Mouse (Mus musculus) intestine, embryonic 15.5 days (tissue): ENCODE data around the gene Srp72. TPM values are rescaled to one million over a fixed set of nuclear protein-coding genes. Genes with fewer than 3 reads are reported as not detected.

Experiments used
- ATAC-seq: fragments of 200-750 bp; cut with Nextera tagmentation; 2 replicates; pipeline ENCODE4 v1.8.0; 2017; ENCODE audit warnings: moderate TSS enrichment, moderate library complexity
- H3K27ac ChIP-seq: fragments of 300-500 bp; sonication (generic); 2 replicates; pipeline ENCODE4 v1.5.1; 2015; ENCODE audit warnings: mild to moderate bottlenecking, inconsistent platforms
- H3K27me3 ChIP-seq: fragments of 300-500 bp; sonication (generic); replicated peaks from 2 replicates; pipeline ENCODE4 v1.6.1; 2015; ENCODE audit warnings: inconsistent platforms
- H3K36me3 ChIP-seq: fragments of 300-500 bp; sonication (generic); 2 replicates; pipeline ENCODE4 v1.6.1; 2015; ENCODE audit warnings: inconsistent platforms
- H3K4me1 ChIP-seq: fragments of 300-500 bp; sonication (generic); replicated peaks from 2 replicates; pipeline ENCODE4 v1.6.1; 2015; ENCODE audit warnings: inconsistent platforms
- H3K4me2 ChIP-seq: fragments of 300-500 bp; sonication (generic); replicated peaks from 2 replicates; pipeline ENCODE4 v1.6.1; 2015; ENCODE audit warnings: mild to moderate bottlenecking, inconsistent platforms
- H3K4me3 ChIP-seq: fragments of 300-500 bp; sonication (generic); replicated peaks from 2 replicates; pipeline ENCODE4 v1.5.1; 2015; ENCODE audit warnings: inconsistent platforms
- H3K9ac ChIP-seq: fragments of 300-500 bp; sonication (generic); 2 replicates; pipeline ENCODE4 v1.6.1; 2015; ENCODE audit warnings: inconsistent platforms
- H3K9me3 ChIP-seq: fragments of 300-500 bp; sonication (generic); 2 replicates; pipeline ENCODE4 v1.6.1; 2016; ENCODE audit warnings: inconsistent platforms
- WGBS: fragments of 180-500 bp; shearing (Covaris S2); methylation state at CpG from one replicate; pipeline ENCODE4 v1.1.7; 2015; 5-methylcytosine and 5-hydroxymethylcytosine counted together
- polyA plus RNA-seq: library from polyadenylated mRNA; unstranded; fragments of >200 nt; fragmentation: Nextera tagmentation; extraction: Ambion mirVana; gene quantifications from 2 replicates; pipeline ENCODE4 v1.2.1, GENCODE M21; 2015

Gene Srp72
- polyA plus RNA-seq, 1 experiment from 2014 or later, result 79.6 TPM

DNA sequence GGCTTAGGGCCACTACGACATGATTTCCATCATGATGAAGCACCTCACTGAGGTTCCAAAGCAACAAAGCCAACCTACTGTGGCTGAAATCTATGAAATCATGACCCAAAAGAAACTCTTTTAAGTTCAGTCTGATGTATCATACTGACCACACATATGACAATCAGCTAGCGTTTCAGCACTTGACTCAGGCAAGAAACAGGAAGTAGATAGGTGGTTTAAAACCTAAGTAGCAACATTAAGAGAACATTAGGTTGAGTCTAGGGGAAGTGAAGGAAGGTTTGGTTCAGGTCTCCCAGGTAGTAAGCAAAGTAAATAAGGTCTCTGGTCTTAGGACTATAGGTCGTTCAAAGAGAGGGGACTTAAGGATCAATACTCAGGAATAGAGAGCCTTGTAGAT lies 995 bp upstream of the Srp72 start:
- 0 out of 2 replicates have a peak, but pooled peaks cover 4% of the 10 kb centered on the region for H3K36me3 ChIP-seq
- peak overlapping the region; percentile 94; the same call in 1 of the 2 replicates for H3K4me3 ChIP-seq
- no peak overlapping the region for H3K27ac ChIP-seq
- 52% methylated on average over 3 of the region's 3 CpGs for WGBS
- H3K9ac ChIP-seq, result no peak overlapping the region; the same call in 1 of the 2 replicates
- no peaks in the 10 kb centered on the region for H3K9me3 ChIP-seq
- no peak for ATAC-seq
- peak overlapping the region; percentile 61 for H3K4me2 ChIP-seq
- no peaks in the 10 kb centered on the region for H3K27me3 ChIP-seq
- peaks cover 5% of the 10 kb centered on the region; the same call in 1 of the 2 replicates for H3K4me1 ChIP-seq

DNA sequence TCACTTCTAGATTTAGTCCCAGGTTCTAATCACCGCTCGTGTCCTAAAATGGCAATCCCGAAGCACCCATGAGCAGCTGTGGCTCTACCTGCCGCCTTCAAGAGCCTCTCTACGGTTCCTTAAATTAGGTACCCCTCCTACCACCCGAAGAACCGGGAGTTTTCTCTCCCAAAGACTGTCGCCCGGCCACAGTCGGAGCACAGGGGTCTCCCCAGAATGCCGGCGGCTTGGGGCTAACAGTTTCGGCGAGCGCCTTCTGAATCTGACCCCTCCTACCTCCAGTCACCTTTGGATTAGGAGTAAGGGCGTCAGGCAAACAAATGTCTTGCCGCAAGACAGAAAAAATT lies 303 bp upstream of the Srp72 start:
- H3K36me3 ChIP-seq, result peaks cover 1% of the 10 kb centered on the region
- H3K4me1 ChIP-seq, result peaks cover 5% of the 10 kb centered on the region; the same call in 1 of the 2 replicates
- H3K4me2 ChIP-seq, result peak overlapping the region; percentile 61
- peak overlapping the region; percentile 50 for H3K9ac ChIP-seq
- H3K4me3 ChIP-seq, result peak overlapping the region; percentile 94
- no peaks in the 10 kb centered on the region for H3K27me3 ChIP-seq
- WGBS, result 2% methylated on average over 17 of the region's 17 CpGs
- ATAC-seq, result no peak; the same call in 1 of the 2 replicates
- H3K9me3 ChIP-seq, result no peaks in the 10 kb centered on the region
- no peak overlapping the region for H3K27ac ChIP-seq

DNA sequence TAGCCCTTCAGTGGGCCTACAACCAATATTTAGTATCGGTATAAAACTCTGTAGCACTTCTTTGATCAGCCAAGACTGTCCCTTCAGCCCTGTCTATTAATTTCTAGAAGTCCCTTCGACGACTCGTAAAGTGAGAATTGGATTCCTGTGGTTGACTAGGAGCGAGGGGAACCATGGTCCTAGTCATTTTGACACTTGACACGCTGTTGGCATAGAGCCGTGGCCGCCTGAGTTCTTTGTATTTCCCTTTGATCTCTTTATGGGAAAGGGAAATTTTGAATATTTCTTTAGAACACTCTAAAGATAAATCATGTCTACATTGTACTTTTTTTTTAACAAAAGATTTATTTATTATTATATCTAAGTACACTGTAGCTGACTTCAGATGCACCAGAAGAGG lies 1.3 kb downstream of the Srp72 start:
- 90% methylated on average over 8 of the region's 8 CpGs for WGBS
- Histone ChIP-seq H3K9ac (no peak overlapping the region), H3K9me3 (no peaks in the 10 kb centered on the region), H3K4me2 (peak overlapping the region; percentile 66), H3K36me3 (peaks cover 9% of the 10 kb centered on the region), H3K27me3 (no peaks in the 10 kb centered on the region), H3K27ac (no peak overlapping the region), H3K4me1 (peaks cover 5% of the 10 kb centered on the region; the same call in 1 of the 2 replicates), H3K4me3 (peak overlapping the region; percentile 94)
- no peak for ATAC-seq

DNA sequence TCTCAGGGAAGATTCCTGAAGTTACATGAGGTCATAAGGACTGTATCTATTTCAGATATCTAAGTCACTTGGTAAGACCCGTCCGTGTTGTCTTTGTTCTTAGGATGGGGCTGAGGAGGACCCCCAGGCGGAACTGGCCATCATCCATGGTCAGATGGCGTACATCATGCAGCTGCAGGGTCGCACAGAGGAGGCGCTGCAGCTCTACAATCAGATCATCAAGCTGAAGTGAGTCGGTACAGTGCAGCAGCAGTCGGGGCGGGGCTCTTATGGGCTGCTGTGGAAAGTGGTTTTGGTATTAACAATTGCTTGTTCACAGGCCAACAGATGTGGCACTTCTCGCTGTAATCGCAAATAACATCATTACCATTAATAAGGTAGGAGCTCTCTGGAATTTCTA lies 9.5 kb downstream of the Srp72 start:
- peaks cover 39% of the 10 kb centered on the region for H3K36me3 ChIP-seq

DNA sequence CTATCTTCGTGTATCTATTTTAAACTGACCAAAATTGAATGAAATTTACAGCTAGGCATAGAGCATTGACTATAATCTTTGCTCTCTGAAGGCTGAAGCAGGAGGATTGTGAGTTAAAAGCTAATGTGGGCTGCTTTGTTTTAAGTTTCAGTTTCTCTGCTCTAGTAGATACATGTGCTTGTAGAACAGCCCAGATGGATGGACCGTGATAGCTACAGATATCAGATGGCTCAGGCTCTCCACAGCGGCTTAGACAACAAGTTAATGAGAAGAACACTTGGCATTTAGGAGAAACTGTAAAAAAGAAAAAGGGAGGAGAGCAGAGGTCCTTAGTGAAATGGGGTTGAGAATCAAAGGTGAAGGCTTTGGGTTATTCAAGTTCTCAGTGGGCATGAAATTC lies 16.3 kb downstream of the Srp72 start:
- no peak overlapping the region for H3K27ac ChIP-seq
- no peak overlapping the region for H3K9ac ChIP-seq
- no peaks in the 10 kb centered on the region for H3K4me1 ChIP-seq
- no peak for ATAC-seq
- whole genome bisulfite sequencing, result 94% methylated on average over 3 of the region's 3 CpGs
- peaks cover 28% of the 10 kb centered on the region for H3K36me3 ChIP-seq
- H3K27me3 ChIP-seq, result no peaks in the 10 kb centered on the region
- no peak overlapping the region for H3K4me2 ChIP-seq
- no peak overlapping the region for H3K4me3 ChIP-seq
- H3K9me3 ChIP-seq, result no peaks in the 10 kb centered on the region

More for the DNA sequence above, 9.5 kb downstream of the Srp72 start:
- no peak for ATAC-seq
- Histone ChIP-seq H3K4me1 (no peaks in the 10 kb centered on the region), H3K9me3 (no peaks in the 10 kb centered on the region), H3K27ac (no peak overlapping the region), H3K27me3 (no peaks in the 10 kb centered on the region), H3K9ac (no peak overlapping the region), H3K4me3 (no peak overlapping the region), H3K4me2 (no peak overlapping the region)
- 93% methylated on average over 11 of the region's 11 CpGs for WGBS

DNA sequence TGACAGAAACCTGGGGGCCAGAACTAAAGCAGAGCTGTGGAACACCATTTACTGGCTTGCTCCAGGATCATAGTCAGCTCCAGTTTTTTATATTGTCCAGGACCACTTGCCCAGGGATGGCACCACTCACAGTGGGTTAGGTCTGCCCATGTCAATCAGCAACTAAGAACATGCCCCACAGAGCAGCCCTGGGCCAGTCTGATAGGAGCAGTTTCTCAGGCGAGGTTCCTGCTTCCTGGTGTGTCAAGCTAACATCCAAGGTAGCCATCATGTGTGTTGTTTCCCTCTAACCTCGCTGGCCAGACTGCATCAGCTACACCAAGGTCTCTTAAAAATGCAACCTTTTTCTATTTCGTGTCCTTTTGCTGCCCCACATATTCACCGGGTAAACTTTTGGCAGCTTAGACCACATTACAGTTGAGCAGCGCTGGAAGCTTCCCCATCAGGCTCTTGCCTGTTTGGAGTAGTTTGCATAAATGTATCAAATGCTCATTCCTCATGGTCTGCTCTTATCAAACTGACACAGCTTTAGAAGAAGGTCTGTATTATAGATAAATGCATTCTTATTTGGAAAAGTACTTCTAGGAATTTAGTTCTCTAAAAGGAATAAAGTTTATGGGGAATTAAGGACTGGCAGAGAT lies 18.8 kb downstream of the Srp72 start:
- ATAC-seq, result no peak
- Histone ChIP-seq H3K4me1 (no peaks in the 10 kb centered on the region), H3K36me3 (peaks cover 35% of the 10 kb centered on the region), H3K9ac (no peak overlapping the region), H3K27me3 (no peaks in the 10 kb centered on the region), H3K4me2 (no peak overlapping the region), H3K4me3 (no peak overlapping the region), H3K27ac (no peak overlapping the region), H3K9me3 (no peaks in the 10 kb centered on the region)
- 92% methylated on average over 5 of the region's 5 CpGs for WGBS

DNA sequence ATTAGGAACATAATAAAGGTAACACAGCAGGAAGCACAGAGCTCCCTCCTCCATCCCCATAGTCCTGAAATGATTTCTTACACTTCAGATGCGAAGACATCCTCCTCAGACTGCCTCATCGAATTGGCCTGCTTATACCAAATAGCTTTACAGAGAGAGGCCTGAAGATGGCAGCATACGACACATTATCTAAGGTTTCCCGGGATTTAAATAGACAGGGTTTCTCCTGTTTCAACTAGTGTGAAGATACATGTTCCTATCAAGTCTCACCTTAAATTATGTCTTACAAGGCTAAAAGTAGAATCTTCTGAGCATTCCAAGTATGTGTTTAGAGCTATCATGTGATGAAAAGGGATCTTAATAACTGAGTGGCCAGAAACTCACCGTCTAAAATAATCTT lies 23.9 kb downstream of the Srp72 start:
- Histone ChIP-seq H3K9ac (no peak overlapping the region), H3K27me3 (no peaks in the 10 kb centered on the region), H3K4me3 (no peak overlapping the region), H3K36me3 (peaks cover 22% of the 10 kb centered on the region), H3K4me1 (no peaks in the 10 kb centered on the region), H3K9me3 (no peaks in the 10 kb centered on the region; the same call in 1 of the 2 replicates), H3K4me2 (no peak overlapping the region), H3K27ac (no peak overlapping the region)
- no peak for ATAC-seq
- WGBS, result 44% methylated on average over 5 of the region's 5 CpGs

DNA sequence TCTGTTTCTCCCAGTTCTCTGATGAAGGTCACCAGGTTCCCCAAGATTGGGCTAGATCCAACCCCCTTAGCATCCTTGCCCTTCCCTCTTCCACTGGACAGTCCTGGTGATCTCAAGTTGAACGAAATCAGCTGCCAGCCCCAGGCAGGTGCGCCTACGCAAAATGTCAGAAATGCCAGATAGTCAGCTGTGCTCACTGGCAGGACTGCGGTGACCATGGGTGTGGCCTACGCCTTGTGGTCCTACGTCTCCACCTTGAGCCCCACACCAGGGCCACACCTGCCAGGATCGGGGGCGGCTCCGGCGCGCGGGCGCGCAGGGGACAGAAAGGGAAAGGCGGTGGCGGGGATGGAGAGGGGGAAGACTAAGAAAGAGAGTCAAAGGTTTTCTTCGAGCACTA lies 26.7 kb downstream of the Srp72 start:
- Histone ChIP-seq H3K9ac (no peak overlapping the region), H3K4me3 (no peak overlapping the region), H3K9me3 (no peaks in the 10 kb centered on the region; the same call in 1 of the 2 replicates), H3K4me2 (no peak overlapping the region), H3K27ac (no peak overlapping the region), H3K36me3 (peaks cover 12% of the 10 kb centered on the region), H3K27me3 (no peaks in the 10 kb centered on the region), H3K4me1 (no peaks in the 10 kb centered on the region)
- ATAC-seq, result no peak
- 91% methylated on average over 17 of the region's 17 CpGs for WGBS

DNA sequence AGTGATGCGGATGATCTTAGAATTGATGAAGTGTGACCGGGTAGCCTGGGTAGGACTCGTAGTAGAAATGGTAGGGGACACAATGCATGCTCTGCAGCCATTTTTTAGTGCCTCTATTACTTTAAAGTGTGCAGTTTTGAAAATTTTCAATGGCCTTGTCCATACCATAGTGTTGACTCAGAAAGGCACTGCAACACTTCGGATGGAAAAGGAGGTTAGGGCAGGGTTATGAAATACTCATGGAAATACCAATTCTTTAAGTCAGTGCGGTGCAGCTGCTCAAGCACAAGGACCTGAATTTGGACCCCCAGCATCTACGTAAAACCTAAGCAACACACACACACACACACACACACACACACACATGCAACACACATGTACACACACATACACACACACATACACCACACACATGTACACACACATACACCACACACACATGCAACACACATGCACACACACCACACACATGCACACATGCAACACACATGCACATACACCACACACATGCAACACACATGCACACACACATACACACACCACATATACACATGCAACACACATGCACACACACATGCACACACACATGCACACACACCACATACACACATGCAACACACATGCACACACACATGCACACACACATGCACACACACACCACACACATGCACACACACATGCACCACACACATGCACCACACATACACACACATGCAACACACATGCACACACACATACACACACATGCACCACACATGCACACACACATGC lies 29.8 kb downstream of the Srp72 start, which contains the start of gene Arl9:
TSS of gene Arl9 (plus strand) at position 5 of the 771 bp plus-strand sequence.
- H3K27me3 ChIP-seq, result no peaks in the 10 kb centered on the region
- no peaks in the 10 kb centered on the region; the same call in 1 of the 2 replicates for H3K9me3 ChIP-seq
- no peak within 1 kb of the TSS for H3K9ac ChIP-seq
- no peak for ATAC-seq
- 0 out of 2 replicates have a peak, but pooled peaks cover 4% of the 10 kb centered on the region for H3K36me3 ChIP-seq
- no peak within 1 kb of the TSS for H3K27ac ChIP-seq
- H3K4me3 ChIP-seq, result no peak within 1 kb of the TSS
- 94% methylated on average over 6 of the region's 6 CpGs for whole genome bisulfite sequencing
- H3K4me2 ChIP-seq, result no peak within 1 kb of the TSS
- no peaks in the 10 kb centered on the region for H3K4me1 ChIP-seq

DNA sequence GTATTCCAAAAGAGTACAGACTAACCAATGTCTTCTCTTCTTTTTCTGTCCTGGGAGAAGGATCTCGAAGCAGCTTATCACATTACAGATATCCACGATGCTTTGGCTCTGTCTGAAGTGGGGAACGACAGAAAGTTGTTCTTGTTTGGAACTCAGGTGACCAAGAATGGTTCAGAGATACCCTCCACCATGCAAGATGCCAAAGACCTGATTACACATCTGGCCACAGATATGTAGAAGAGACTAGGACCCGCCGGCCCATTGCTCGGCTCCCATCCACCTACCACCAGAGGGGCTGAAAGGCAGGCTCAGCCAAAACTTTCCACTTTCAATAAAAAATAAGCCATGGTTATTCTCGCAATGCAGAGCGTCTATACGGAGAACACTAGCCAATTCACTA lies 35.9 kb downstream of the Srp72 start:
- ATAC-seq, result no peak
- H3K9ac ChIP-seq, result no peak overlapping the region
- WGBS, result 90% methylated on average over 9 of the region's 9 CpGs
- no peak overlapping the region for H3K4me3 ChIP-seq
- H3K36me3 ChIP-seq, result no peaks in the 10 kb centered on the region
- no peak overlapping the region for H3K4me2 ChIP-seq
- no peak overlapping the region for H3K27ac ChIP-seq
- H3K9me3 ChIP-seq, result no peaks in the 10 kb centered on the region
- H3K27me3 ChIP-seq, result no peaks in the 10 kb centered on the region
- no peaks in the 10 kb centered on the region for H3K4me1 ChIP-seq

DNA sequence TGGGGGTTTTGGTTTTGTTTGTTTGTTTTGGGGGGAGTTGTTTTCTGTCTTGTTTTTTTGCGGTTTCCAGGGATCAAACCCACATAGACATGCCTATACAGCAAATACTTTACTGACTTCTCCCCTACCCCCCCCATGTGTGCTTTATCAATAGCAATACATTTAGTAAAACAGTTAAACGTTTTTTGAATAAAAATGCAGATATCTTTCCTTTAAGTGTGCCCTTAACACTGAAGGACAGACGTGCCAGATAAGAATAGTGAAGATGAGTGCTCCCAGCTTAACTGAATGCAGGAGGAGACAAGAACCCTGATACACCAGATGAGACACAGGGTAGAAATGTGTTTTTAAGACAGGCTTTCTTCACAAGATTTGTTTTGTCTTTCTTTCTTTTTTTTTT lies 36.6 kb downstream of the Srp72 start:
- WGBS, result 69% methylated on average over 3 of the region's 3 CpGs
- no peak overlapping the region for H3K27ac ChIP-seq
- ATAC-seq, result no peak
- H3K27me3 ChIP-seq, result no peaks in the 10 kb centered on the region
- H3K36me3 ChIP-seq, result no peaks in the 10 kb centered on the region
- H3K4me1 ChIP-seq, result no peaks in the 10 kb centered on the region
- H3K4me2 ChIP-seq, result no peak overlapping the region
- no peak overlapping the region for H3K9ac ChIP-seq
- H3K4me3 ChIP-seq, result no peak overlapping the region
- no peaks in the 10 kb centered on the region for H3K9me3 ChIP-seq

DNA sequence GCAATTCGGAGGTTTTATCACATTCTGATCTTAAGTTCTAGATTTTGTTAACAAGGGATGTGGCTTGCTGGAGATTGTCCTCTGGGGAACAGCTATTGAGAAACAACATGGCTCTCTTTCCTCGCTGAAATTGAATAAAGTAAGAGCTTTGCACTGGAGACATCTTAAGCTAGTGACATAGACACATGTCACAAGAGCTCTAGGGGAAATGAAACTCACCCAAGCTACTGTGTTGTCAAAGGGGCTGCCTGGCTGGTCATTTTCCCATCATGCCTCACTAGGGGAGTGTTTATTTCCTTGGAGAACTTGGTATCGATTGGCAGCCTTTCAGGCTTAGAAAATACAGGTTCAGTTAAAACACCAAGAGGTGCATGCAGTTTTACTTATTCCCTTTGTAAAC lies 38.7 kb downstream of the Srp72 start:
- no peak overlapping the region for H3K9ac ChIP-seq
- no peak overlapping the region for H3K27ac ChIP-seq
- no peak for ATAC-seq
- no peak overlapping the region for H3K4me3 ChIP-seq
- WGBS, result 62% methylated on average over 3 of the region's 3 CpGs
- H3K9me3 ChIP-seq, result no peaks in the 10 kb centered on the region
- H3K4me1 ChIP-seq, result no peaks in the 10 kb centered on the region
- no peaks in the 10 kb centered on the region for H3K27me3 ChIP-seq
- no peaks in the 10 kb centered on the region for H3K36me3 ChIP-seq
- no peak overlapping the region for H3K4me2 ChIP-seq
